Mouse (Mus musculus): ENCODE results near the gene Myo9b.

Gene Myo9b

GRCm38 (mm10) chr8:71392391-71392790 is 119.9 kb downstream of the Myo9b start:
- peak; percentile 10 for DNase-seq

DNA sequence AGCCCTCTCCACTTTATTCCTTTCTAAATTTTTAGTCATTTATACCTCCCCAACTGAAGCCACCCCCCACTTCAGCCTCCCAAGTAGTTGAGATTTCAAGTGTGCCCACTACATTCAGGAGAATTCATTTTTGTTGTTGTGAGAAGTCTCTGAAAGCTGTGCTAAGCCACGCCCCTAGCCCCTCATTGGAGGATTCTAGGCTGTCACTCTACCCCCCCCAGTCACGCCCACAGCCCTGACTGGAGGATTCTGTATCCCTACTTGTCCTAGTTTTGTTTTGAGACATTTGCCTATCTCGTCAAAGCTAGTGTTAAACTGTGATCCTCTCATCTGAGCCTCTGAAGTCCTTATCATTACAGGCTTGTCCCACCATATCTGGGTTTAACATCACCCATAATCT is 120.4 kb downstream of the Myo9b start:
- DNase-seq, result peak; percentile 29

GRCm38 (mm10) chr8:71394481-71394880 is 122.0 kb downstream of the Myo9b start:
- DNase-seq, result no peak

DNA sequence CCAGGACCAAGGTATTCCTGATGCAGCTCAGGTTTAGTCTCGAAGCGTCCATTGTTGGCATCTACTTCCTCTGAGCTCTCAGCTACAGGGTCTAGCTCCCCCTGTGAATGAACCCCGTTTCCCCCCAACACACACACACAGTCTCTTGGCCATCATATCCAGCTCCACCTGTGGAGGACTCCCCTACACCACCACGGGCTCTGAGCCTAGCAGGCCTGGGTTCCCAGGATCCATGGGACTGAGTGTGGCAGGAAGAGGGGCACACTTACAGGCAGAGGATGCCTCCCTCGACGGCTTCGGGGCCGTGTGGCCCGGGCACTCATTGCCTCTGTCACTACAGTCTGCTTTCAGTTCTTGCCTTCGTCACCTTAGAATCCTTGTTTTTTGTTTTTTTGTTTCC is 122.6 kb downstream of the Myo9b start:
- DNase-seq, result no peak

DNA sequence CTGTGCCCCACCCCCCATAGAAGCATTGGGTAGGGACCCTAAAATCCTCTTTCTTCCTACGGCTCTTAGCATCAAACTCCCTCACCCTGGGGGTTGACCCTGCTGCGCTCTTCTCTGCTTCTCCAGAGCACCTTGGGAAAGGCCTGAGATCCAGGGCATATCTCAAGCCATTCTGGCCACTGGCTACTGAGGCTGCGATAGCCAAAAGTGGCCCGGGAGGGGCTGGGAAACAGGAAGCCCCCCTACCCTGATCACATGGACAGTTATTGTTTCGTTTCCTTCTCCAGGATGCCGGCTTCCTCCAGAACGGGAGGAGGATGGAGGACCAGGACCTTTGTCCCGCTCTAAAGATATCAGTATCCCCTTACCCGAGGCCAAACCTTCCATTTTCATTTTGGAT is 123.1 kb downstream of the Myo9b start, which contains the start of gene Ushbp1:
TSS of gene Ushbp1 (minus strand) at position 174 of the 400 bp plus-strand sequence.
- no peak for DNase-seq

DNA sequence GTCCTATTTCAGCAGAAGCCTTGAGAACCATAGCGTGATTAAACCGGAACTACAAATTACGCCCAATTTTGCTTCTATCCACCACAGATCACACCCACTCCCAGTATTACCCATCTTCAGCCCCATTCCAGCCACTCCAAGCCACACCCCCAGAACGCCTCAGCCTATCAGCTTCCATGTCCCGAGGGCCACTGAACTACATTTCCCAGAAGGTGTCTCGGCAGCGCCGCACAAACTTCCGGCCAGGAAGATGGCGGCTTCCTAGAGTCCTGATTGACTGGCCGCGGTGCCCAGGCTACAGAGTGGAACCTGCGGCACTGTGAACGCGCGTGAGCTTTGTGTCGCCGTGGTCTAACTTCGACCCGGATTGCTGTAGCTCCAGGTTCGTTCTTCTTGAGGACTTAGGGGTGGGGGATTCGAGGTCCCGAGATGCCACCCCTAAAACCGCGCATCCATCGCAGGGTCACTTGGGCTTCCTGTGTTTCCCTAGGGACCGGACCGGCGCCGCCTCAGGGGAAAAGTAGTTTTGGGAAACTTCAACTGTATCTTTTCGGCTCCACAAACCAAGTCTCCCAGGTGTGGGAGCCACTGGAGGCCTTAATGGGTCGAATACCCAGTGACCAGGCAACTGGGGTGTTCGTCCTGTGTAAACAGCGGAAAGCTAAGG is 124.3 kb downstream of the Myo9b start, which contains the start of gene Babam1:
TSS of gene Babam1 (plus strand) at position 223 of the 667 bp plus-strand sequence.
- DNase-seq, result peak; percentile 97

- DNase-seq, result no peak
Observed at GRCm38 (mm10) chr8:71397701-71398100, 125.2 kb downstream of the Myo9b start.

DNA sequence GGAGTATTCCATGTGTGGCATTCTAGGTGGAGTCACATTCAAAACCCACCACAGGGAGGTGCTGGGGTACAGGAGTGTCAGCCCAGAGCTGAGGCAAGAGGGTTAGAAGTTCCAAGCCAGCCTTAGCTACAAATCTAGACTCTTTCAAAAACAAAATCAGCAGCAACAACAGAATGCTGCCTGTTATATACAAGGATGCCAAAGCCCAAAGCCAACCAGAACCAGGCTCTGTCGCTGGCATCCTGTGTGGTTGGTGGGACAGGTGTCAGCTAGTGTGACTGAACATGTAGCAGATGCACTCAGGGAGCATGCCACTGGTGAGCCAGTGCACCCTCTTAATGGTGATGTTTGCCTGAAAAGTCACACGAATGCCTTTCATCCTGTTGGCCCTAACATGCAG is 128.3 kb downstream of the Myo9b start:
- no peak for DNase-seq

DNA sequence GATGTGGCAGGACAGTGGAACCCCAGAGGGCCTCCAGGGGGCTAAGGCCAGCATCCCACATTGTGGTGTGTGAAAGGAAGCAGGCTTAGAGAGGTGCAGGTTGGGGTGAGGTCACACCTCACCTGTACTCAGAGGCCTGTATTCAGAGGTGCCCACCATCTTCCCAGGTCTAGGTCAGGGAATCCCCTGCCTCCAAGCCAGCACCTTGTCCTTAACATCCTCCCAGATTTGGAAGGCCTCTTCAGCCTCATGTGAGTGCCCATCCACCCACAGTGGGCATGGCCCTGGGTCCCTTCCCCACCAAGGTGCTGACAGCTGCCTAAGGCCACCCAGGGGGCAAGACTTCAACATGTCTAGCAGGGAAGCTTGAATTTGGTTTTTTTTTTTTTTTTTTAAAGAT is 128.9 kb downstream of the Myo9b start:
- no peak for DNase-seq

DNA sequence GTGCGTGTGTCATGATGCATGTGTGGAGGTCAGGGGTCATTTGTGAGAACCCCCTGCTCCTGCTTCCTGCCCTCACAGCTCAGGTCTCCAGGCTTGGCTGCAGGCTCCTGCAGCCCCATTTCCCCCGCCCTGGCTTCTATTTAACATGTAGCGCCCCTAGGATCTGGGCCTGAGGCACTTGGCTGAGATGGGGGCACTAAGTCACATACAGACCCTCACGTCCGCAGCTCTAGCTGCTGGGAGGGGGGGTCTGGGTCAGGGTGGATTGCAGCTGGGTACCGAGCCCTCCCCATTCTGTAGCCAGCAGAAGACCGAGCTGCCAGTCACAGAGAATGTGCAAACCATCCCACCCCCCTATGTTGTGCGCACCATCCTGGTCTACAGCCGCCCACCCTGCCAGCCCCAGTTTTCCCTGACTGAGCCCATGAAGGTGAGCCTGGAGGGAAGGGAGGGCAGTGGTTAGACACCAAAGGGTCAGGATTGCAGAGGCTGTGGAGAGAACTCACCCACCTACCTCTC is 130.0 kb downstream of the Myo9b start:
- no peak for DNase-seq

DNA sequence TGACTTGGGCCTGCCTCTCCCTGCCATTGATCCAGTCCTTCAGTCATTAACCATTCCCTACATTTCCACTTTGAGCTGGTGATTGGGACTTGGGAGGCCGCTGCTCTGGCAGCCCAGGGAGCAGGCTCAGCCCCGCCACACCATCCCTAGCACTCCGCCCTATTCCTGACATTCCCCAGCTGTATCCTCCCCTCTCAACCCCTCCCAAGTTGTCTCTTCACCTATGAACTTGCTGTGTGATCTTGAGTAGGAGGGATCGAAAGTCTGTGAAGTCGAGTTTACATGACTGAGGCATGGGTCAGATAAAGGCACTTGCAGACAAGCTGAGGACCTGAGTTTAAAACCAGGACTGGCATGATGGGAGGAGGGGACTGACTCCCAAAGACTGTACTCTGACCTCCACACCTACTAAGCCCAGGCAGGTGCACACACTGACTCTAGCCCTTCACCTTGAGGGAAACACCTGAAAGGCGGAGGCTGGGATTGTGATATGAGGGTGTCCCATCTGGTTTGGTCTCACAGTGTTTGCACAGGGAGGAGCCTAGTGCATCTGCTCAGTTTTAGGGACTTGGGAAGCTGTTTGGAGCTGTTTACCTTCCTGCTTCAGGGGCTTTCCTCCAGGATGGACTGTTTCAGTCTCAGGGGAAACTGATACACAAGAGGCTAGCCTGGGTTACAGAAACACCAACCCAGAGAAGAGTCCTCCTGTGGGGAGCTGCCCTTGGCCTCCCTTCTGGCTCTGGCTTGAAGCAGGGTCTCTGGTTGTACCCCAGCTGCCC is 130.8 kb downstream of the Myo9b start:
- DNase-seq, result no peak

- DNase-seq, result no peak
Observed at GRCm38 (mm10) chr8:71404011-71404410, 131.5 kb downstream of the Myo9b start.

GRCm38 (mm10) chr8:71404951-71405351 is 132.4 kb downstream of the Myo9b start:
- no peak for DNase-seq

- peak; percentile 91 for DNase-seq
Observed at GRCm38 (mm10) chr8:71405401-71406098, 133.0 kb downstream of the Myo9b start, which contains the start of gene Ankle1. Ankle1 (plus strand) TSS chr8:71406010.

- peak; percentile 59 for DNase-seq
Observed at GRCm38 (mm10) chr8:71406099-71407015, 133.8 kb downstream of the Myo9b start.

DNA sequence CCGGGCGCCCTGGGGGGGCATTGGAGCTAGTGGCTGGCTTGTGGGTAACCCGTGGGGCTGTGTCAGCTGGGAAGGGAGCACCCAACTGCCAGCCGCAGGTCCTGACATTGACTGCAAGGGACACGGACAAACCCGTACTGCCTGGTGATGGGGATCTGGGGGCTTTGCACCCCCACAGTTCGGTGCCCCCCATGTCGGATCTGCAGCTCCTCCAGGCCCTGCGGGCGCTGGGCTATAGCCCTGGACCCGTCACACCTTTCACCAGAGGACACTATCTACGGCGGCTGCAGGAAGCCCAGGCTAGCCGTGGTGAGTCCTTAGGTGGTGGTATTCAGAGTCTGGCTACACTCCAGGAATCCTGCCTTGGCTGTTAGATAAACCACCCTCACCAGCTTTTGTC is 134.9 kb downstream of the Myo9b start:
- no peak for DNase-seq

DNA sequence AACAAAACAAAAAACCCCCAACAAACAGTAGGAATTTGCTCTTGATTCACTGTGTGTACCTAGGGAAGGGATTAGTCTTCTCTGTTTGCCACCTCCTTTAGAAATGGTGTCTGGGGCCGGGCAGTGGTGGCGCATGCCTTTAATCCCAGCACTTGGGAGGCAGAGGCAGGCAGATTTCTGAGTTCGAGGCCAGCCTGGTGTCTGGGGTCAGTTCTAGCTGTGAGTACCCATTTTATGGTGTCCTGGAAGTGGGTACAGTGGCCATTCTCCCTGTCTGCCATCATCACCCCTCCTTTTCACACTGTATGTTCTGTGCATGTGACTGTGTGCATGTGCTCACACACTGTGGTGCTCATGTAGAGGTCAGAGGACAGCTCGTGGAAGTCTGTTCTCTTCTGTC is 135.7 kb downstream of the Myo9b start:
- DNase-seq, result no peak

Measured in cerebellum, adult 11-12 months (tissue).